In the genomic region with DNA sequence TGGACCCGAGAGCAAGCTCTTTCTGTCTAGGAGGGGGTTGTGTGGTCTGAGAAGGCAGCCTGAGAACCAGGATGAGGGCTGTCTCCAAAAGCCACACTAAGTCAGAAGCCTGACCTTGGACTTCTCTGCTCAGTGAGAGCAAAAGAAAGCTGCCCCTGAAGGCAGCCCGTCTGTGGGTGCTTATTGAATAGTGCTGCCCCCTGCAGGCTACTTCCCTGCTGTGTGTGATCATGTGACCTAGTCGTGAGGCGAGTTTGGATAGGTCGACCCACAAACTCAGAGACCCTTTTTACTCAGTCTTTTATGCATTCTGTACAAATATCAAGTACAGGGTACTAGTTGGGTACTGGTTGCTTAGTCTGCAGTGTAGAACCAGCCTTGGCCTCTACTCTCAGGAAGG, we compare ENCODE assay signal across 13 mouse cellular contexts. TPM values are rescaled to one million over a fixed set of nuclear protein-coding genes. Genes with fewer than 3 reads are reported as not detected.
DNase-seq lines count a peak whose midpoint lies in the region; ATAC-seq and TF ChIP-seq lines count a peak whose summit lies in the region.
"Had no signal": no experiment of that assay in that cellular context is flagged by ENCODE, and none has a peak within 500 bp of the region (broad histone marks: within the 10 kb centered on the region; RNA-seq: fewer than 3 reads in every experiment).

No protein-coding gene starts in this region.

- peak; percentile 26 for DNase-seq in liver
- peak; percentile 45 for DNase-seq in WW6 (ENCODE audit: low read depth, low spot score)
- no peak for DNase-seq in liver, embryonic 11.5 days (ENCODE audit: low spot score)
- DNase-seq in stomach, postnatal 0 days (ENCODE audit: low spot score): no peak
- no peak for DNase-seq in layer of hippocampus, adult 11-12 months (ENCODE audit: low spot score)
- DNase-seq in layer of hippocampus, postnatal 14 days (ENCODE audit: low spot score in 2 of 2): no peak
- DNase-seq in kidney, adult 11 months: no peak
- DNase-seq: heart, postnatal 36 days; right cerebral cortex, postnatal 25 days had no signal

- H3K9ac ChIP-seq in liver, embryonic 12.5 days: no peak overlapping the region
- no peak overlapping the region for H3K9ac ChIP-seq in liver, embryonic 11.5 days (ENCODE audit: low read depth, low read length)
- H3K9ac ChIP-seq in stomach, postnatal 0 days (ENCODE audit: low read length): no peak overlapping the region
- H3K9ac ChIP-seq: midbrain, embryonic 12.5 days had no signal

- no peak for ATAC-seq in liver, embryonic 12.5 days
- peak; percentile 47; the same call in 1 of the 2 replicates for ATAC-seq in liver, embryonic 11.5 days (replicated peaks; ENCODE audit: low FRiP score)
- ATAC-seq in stomach, postnatal 0 days (ENCODE audit: low FRiP score, low TSS enrichment): 0 out of 2 replicates have a peak, but pooled peaks have one; percentile 54

- no peaks in the 10 kb centered on the region for H3K36me3 ChIP-seq in liver, embryonic 12.5 days
- H3K36me3 ChIP-seq in liver, embryonic 11.5 days (ENCODE audit: control insufficient read depth, insufficient read depth, low read length): no peaks in the 10 kb centered on the region
- H3K36me3 ChIP-seq in stomach, postnatal 0 days (ENCODE audit: control insufficient read depth, insufficient read depth, low read length): no peaks in the 10 kb centered on the region
- H3K36me3 ChIP-seq: midbrain, embryonic 12.5 days had no signal

- no peaks in the 10 kb centered on the region for H3K4me1 ChIP-seq in liver, embryonic 12.5 days
- peaks cover 4% of the 10 kb centered on the region for H3K4me1 ChIP-seq in liver, embryonic 11.5 days (replicated peaks; ENCODE audit: control insufficient read depth, insufficient read depth, low read length)
- no peaks in the 10 kb centered on the region for H3K4me1 ChIP-seq in stomach, postnatal 0 days (replicated peaks; ENCODE audit: control insufficient read depth, insufficient read depth)

- no peak overlapping the region for H3K27ac ChIP-seq in liver, embryonic 12.5 days
- H3K27ac ChIP-seq in liver, embryonic 11.5 days (ENCODE audit: low read depth, low read length): no peak overlapping the region
- H3K27ac ChIP-seq in stomach, postnatal 0 days (replicated peaks): no peak overlapping the region
- H3K27ac ChIP-seq: midbrain, embryonic 12.5 days had no signal

- no peak overlapping the region for H3K4me2 ChIP-seq in liver, embryonic 12.5 days
- H3K4me2 ChIP-seq in liver, embryonic 11.5 days: no peak overlapping the region
- no peak overlapping the region for H3K4me2 ChIP-seq in stomach, postnatal 0 days (replicated peaks; ENCODE audit: low read depth)
- H3K4me2 ChIP-seq: midbrain, embryonic 12.5 days had no signal

- H3K9me3 ChIP-seq in liver, embryonic 12.5 days (replicated peaks): no peaks in the 10 kb centered on the region
- no peaks in the 10 kb centered on the region for H3K9me3 ChIP-seq in liver, embryonic 11.5 days (ENCODE audit: control insufficient read depth, low read length)
- no peaks in the 10 kb centered on the region for H3K9me3 ChIP-seq in stomach, postnatal 0 days (ENCODE audit: control insufficient read depth, low read length)
- H3K9me3 ChIP-seq: midbrain, embryonic 12.5 days had no signal

- no peaks in the 10 kb centered on the region for H3K27me3 ChIP-seq in liver, embryonic 12.5 days (replicated peaks)
- H3K27me3 ChIP-seq in liver, embryonic 11.5 days (replicated peaks; ENCODE audit: control insufficient read depth, insufficient read depth, low read length): no peaks in the 10 kb centered on the region
- H3K27me3 ChIP-seq in stomach, postnatal 0 days (ENCODE audit: control insufficient read depth, insufficient read depth, low read length): no peaks in the 10 kb centered on the region
- H3K27me3 ChIP-seq: midbrain, embryonic 12.5 days had no signal

- 51% methylated on average over 5 of the region's 5 CpGs for WGBS in liver, embryonic 12.5 days (ENCODE audit: insufficient replicate concordance)
- 53% methylated on average over 5 of the region's 5 CpGs for whole genome bisulfite sequencing in liver, embryonic 11.5 days
- 81% methylated on average over 5 of the region's 5 CpGs for WGBS in stomach, postnatal 0 days

- peak; percentile 56 for TF ChIP-seq CTCF in stomach, postnatal 0 days (IDR thresholded peaks at IDR 0.05; ENCODE audit: low read depth)

- TF ChIP-seq EP300 in stomach, postnatal 0 days (optimal IDR thresholded peaks at IDR 0.05): no peak

- no peak overlapping the region for H3K4me3 ChIP-seq in liver, embryonic 12.5 days
- no peak overlapping the region for H3K4me3 ChIP-seq in liver, embryonic 11.5 days (ENCODE audit: low read depth, low read length)
- H3K4me3 ChIP-seq in stomach, postnatal 0 days (ENCODE audit: low read depth, low read length): no peak overlapping the region
- H3K4me3 ChIP-seq: midbrain, embryonic 12.5 days had no signal

RNA-seq across cellular contexts. Expression of a gene that starts 21.1 kb away (rescaled TPM):
- polyA plus RNA-seq in liver, embryonic 12.5 days (2016; fragmentation: Nextera tagmentation; extraction: Ambion mirVana): 4.9 and 5.2 TPM in 2 replicates
- polyA plus RNA-seq in liver, embryonic 11.5 days (2014; fragmentation: Nextera tagmentation; extraction: Ambion mirVana): 7.3 and 9.1 TPM in 2 replicates
- 9.2 and 10.2 TPM in 2 replicates for polyA plus RNA-seq in stomach, postnatal 0 days (2015; fragmentation: Nextera tagmentation; extraction: Ambion mirVana)
- 10 to 100 TPM; 11.2 to 12.3 TPM for total RNA-seq in layer of hippocampus, postnatal 14 days (2021)

RNA-seq across cellular contexts. Expression of a gene that starts 42.7 kb away (rescaled TPM):
- not detected in 2 replicates for polyA plus RNA-seq in liver, embryonic 12.5 days (2016; fragmentation: Nextera tagmentation; extraction: Ambion mirVana)
- not detected in 2 replicates for polyA plus RNA-seq in liver, embryonic 11.5 days (2014; fragmentation: Nextera tagmentation; extraction: Ambion mirVana)
- polyA plus RNA-seq in stomach, postnatal 0 days (2015; fragmentation: Nextera tagmentation; extraction: Ambion mirVana): not detected in 2 replicates
- not detected for total RNA-seq in layer of hippocampus, postnatal 14 days (2021)
- total RNA-seq: left cerebral cortex, adult 8-10 months had no signal
- polyA plus RNA-seq: frontal cortex, adult 2 months had no signal

Comparison
In these comparisons a context has a peak if more than half of its experiments do, and no peak if none do; other contexts are left out.
1. DNase-seq: peak in liver (single experiment) and WW6 (single experiment); none in liver, embryonic 11.5 days (single experiment), stomach, postnatal 0 days (single experiment), layer of hippocampus, adult 11-12 months (single experiment), layer of hippocampus, postnatal 14 days (0 of 2) and kidney, adult 11 months (single experiment).